Mouse (Mus musculus) intestine, embryonic 15.5 days (tissue): ENCODE data around the gene 6030458C11Rik. TPM values are rescaled to one million over a fixed set of nuclear protein-coding genes. Genes with fewer than 3 reads are reported as not detected.

Experiments used
- ATAC-seq: fragments of 200-750 bp; cut with Nextera tagmentation; 2 replicates; pipeline ENCODE4 v1.8.0; 2017; ENCODE audit warnings: moderate TSS enrichment, moderate library complexity
- H3K27ac ChIP-seq: fragments of 300-500 bp; sonication (generic); 2 replicates; pipeline ENCODE4 v1.5.1; 2015; ENCODE audit warnings: mild to moderate bottlenecking, inconsistent platforms
- H3K27me3 ChIP-seq: fragments of 300-500 bp; sonication (generic); replicated peaks from 2 replicates; pipeline ENCODE4 v1.6.1; 2015; ENCODE audit warnings: inconsistent platforms
- H3K36me3 ChIP-seq: fragments of 300-500 bp; sonication (generic); 2 replicates; pipeline ENCODE4 v1.6.1; 2015; ENCODE audit warnings: inconsistent platforms
- H3K4me1 ChIP-seq: fragments of 300-500 bp; sonication (generic); replicated peaks from 2 replicates; pipeline ENCODE4 v1.6.1; 2015; ENCODE audit warnings: inconsistent platforms
- H3K4me2 ChIP-seq: fragments of 300-500 bp; sonication (generic); replicated peaks from 2 replicates; pipeline ENCODE4 v1.6.1; 2015; ENCODE audit warnings: mild to moderate bottlenecking, inconsistent platforms
- H3K4me3 ChIP-seq: fragments of 300-500 bp; sonication (generic); replicated peaks from 2 replicates; pipeline ENCODE4 v1.5.1; 2015; ENCODE audit warnings: inconsistent platforms
- H3K9ac ChIP-seq: fragments of 300-500 bp; sonication (generic); 2 replicates; pipeline ENCODE4 v1.6.1; 2015; ENCODE audit warnings: inconsistent platforms
- H3K9me3 ChIP-seq: fragments of 300-500 bp; sonication (generic); 2 replicates; pipeline ENCODE4 v1.6.1; 2016; ENCODE audit warnings: inconsistent platforms
- WGBS: fragments of 180-500 bp; shearing (Covaris S2); methylation state at CpG from one replicate; pipeline ENCODE4 v1.1.7; 2015; 5-methylcytosine and 5-hydroxymethylcytosine counted together
- polyA plus RNA-seq: library from polyadenylated mRNA; unstranded; fragments of >200 nt; fragmentation: Nextera tagmentation; extraction: Ambion mirVana; gene quantifications from 2 replicates; pipeline ENCODE4 v1.2.1, GENCODE M21; 2015

6030458C11Rik gene
- polyA plus RNA-seq, 1 experiment from 2014 or later = 30.5 TPM

DNA sequence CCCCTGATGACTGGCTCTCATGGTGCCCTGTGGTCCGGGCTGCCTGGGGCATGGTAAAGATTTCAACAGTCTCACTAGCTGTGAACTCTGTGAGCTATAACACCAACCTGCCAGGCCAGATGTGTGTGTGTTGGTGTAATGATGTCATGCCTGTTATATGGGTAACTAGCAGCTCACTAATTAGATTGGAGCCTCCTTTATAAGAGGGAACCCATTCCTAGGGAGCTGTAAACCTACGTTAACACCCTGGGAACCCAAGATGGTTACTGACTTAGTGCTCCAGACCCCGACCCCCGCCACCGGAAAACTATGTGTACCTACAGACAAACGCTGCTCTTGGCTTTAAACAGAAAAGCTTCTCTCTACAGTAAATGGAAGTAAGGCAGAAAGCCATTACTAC is 43.2 kb downstream of the 6030458C11Rik start:
- H3K27me3 ChIP-seq = no peaks in the 10 kb centered on the region
- H3K4me3 ChIP-seq = no peak overlapping the region
- H3K9me3 ChIP-seq = no peaks in the 10 kb centered on the region
- H3K36me3 ChIP-seq = no peaks in the 10 kb centered on the region
- H3K27ac ChIP-seq = no peak overlapping the region
- H3K4me2 ChIP-seq = no peak overlapping the region
- H3K4me1 ChIP-seq = no peaks in the 10 kb centered on the region
- no peak for ATAC-seq
- WGBS = 72% methylated on average over 6 of the region's 6 CpGs
- no peak overlapping the region for H3K9ac ChIP-seq

DNA sequence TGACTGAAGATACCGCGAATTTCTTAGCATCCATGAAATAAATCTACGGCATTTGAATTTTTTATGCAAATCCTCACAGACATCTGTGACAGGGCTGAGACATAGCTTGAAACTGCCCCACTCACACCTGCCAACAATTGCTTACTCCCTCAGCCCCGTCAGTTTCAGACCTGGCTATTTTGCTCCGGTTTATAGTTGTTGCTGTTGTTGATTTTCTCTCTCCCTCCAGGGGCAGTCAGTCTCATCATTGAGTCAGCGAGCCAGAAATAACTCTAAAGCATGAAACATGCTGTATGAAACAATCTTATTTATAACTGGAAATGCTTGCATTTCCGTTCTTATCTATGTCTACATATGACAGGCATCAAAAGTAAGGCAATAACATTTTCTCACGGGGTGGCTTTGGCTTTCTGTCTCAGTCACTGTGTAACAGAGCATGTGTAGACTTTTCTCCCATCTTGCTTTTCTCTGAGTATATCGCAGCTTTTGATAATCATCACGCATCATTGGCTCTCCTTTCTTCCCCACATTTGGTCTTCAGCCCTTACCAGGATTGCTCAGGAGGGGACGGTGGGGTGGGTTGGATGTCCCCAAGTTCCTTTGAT is 50.2 kb downstream of the 6030458C11Rik start:
- no peak overlapping the region for H3K9ac ChIP-seq
- H3K27me3 ChIP-seq = no peaks in the 10 kb centered on the region
- no peaks in the 10 kb centered on the region for H3K4me1 ChIP-seq
- H3K9me3 ChIP-seq = no peaks in the 10 kb centered on the region
- H3K36me3 ChIP-seq = no peaks in the 10 kb centered on the region
- 82% methylated on average over 11 of the region's 11 CpGs for WGBS
- H3K27ac ChIP-seq = no peak overlapping the region
- H3K4me2 ChIP-seq = no peak overlapping the region
- no peak overlapping the region for H3K4me3 ChIP-seq
- ATAC-seq = no peak

DNA sequence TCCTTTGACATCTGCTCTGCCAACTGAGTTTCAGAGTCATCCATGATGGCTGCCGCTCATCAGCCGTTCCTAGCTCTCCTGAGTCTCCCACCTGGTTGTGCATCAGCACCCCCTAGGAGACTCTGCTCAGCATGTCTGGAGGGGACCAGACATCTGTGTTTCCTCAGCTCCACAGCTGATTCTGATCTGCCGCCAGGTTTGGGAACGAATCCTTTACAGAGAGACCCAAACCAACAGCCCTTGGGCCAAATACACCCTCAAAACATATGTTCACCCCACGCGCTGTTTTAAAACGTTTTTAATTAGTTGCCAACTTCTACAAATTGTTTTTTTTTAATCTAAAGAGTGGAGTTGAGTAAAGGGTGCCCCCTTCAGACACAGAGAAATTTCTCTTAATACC is 53.5 kb downstream of the 6030458C11Rik start:
- Histone ChIP-seq H3K4me2 (no peak overlapping the region), H3K4me1 (no peaks in the 10 kb centered on the region), H3K9ac (no peak overlapping the region), H3K4me3 (no peak overlapping the region), H3K9me3 (no peaks in the 10 kb centered on the region), H3K27ac (no peak overlapping the region), H3K27me3 (no peaks in the 10 kb centered on the region), H3K36me3 (no peaks in the 10 kb centered on the region)
- ATAC-seq = no peak
- 76% methylated on average over 7 of the region's 7 CpGs for WGBS

DNA sequence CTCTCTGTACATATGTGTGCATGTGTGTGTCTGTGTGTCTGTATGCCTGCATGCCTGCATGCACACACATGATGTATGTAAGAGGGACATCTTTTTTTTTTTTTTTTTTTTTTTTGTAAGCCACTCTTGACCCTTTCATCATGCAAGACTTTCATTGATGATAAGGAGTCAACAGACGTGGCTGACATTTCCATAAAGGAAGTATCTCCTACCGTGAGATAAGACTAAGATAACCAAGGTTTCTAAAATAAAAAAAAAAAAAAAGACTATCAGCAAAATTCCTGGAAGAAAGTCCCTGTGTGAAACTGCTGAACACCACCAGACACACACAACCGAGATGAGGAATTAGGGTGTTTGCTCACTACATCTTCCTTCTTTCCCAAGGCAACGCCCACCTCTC is 57.6 kb downstream of the 6030458C11Rik start:
- no peaks in the 10 kb centered on the region for H3K9me3 ChIP-seq
- no peak overlapping the region for H3K4me3 ChIP-seq
- no peak overlapping the region for H3K27ac ChIP-seq
- H3K9ac ChIP-seq = no peak overlapping the region
- H3K4me2 ChIP-seq = no peak overlapping the region
- H3K36me3 ChIP-seq = no peaks in the 10 kb centered on the region
- H3K27me3 ChIP-seq = no peaks in the 10 kb centered on the region
- ATAC-seq = no peak
- 63% methylated on average over 4 of the region's 4 CpGs for WGBS
- H3K4me1 ChIP-seq = no peaks in the 10 kb centered on the region

DNA sequence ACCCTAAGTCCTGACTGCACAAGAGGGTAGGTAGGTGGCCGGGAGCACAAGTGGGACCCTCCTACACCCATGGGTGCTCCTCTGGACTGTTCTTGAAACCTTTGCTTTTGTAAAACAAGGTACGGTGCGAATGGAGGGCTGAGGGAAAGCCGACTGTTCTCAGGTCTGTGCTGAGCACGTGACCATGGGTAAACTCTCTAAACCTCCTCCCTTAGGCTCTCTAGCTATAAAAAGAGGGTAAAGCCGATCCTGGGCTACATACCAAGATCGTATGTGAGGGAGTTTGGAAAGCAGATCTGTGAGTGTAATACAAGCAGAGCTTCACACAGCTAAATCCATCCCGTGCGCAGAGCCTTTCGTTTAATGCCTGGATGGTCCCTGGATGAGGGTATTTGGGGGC is 61.3 kb downstream of the 6030458C11Rik start:
- H3K27me3 ChIP-seq = no peaks in the 10 kb centered on the region
- no peak overlapping the region for H3K9ac ChIP-seq
- no peaks in the 10 kb centered on the region for H3K9me3 ChIP-seq
- H3K4me2 ChIP-seq = no peak overlapping the region
- ATAC-seq = no peak
- no peaks in the 10 kb centered on the region for H3K4me1 ChIP-seq
- no peak overlapping the region for H3K27ac ChIP-seq
- H3K36me3 ChIP-seq = no peaks in the 10 kb centered on the region
- no peak overlapping the region for H3K4me3 ChIP-seq
- WGBS = 62% methylated on average over 10 of the region's 10 CpGs

DNA sequence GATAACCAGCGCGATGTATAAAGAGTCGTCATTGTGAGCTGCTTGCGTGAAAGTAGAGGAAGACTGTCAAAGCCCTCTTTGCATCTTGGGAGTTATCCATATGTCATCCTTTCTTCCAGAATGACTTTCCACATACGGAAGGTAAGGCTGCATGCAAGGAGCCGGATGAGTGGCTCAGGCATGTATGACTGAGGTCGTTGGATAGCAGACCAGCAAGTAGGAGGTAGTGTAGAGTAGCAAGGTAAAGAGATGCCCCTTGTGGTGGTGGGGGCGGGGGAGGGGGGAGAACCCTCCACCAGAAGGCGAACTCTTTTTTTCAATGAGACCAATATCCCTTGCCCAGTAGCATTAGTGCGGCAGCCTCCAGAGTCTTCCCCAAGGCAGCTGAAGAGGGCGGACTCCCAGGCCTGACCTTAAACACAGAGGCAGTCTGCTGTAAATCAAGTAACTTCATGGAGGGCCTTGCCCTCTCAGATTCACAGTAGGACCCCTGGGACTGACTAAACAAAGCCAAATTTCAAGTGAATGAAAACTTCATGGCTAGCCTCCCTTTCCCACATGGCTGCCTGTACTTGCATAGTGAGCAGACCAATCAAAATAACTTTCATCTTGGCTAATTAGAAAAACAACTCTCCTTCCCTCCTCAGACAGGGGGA is 62.1 kb downstream of the 6030458C11Rik start:
- no peak for ATAC-seq

DNA sequence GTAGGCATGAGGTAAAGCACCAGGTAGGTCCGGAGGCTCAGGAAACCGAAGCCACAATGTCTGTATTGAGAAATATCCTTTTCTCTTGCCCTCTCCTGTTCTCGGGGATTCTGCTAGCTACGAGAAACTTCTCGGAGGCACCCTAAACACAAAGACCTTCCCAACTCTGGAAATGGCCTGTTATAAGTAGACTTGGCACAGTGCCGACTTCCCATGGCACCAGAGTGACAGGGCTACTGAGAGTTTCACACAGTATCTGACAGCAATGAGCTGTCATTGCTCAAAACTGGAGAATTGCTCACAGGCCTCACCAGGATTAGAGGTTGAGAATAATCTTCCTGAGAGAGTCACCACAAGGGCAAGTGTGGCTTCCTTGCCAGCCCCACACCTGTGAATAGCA is 63.7 kb downstream of the 6030458C11Rik start:
- H3K4me3 ChIP-seq = no peak overlapping the region
- no peak for ATAC-seq
- no peak overlapping the region for H3K9ac ChIP-seq
- H3K9me3 ChIP-seq = no peaks in the 10 kb centered on the region
- no peaks in the 10 kb centered on the region for H3K4me1 ChIP-seq
- 83% methylated on average over 6 of the region's 6 CpGs for WGBS
- no peak overlapping the region for H3K27ac ChIP-seq
- no peak overlapping the region for H3K4me2 ChIP-seq
- H3K36me3 ChIP-seq = no peaks in the 10 kb centered on the region
- no peaks in the 10 kb centered on the region for H3K27me3 ChIP-seq

More for the DNA sequence above, 62.1 kb downstream of the 6030458C11Rik start:
- H3K4me3 ChIP-seq = no peak overlapping the region
- no peaks in the 10 kb centered on the region for H3K4me1 ChIP-seq
- H3K36me3 ChIP-seq = no peaks in the 10 kb centered on the region
- no peaks in the 10 kb centered on the region for H3K27me3 ChIP-seq
- WGBS = 69% methylated on average over 11 of the region's 11 CpGs
- no peak overlapping the region for H3K27ac ChIP-seq
- no peak overlapping the region for H3K9ac ChIP-seq
- no peak overlapping the region for H3K4me2 ChIP-seq
- no peaks in the 10 kb centered on the region for H3K9me3 ChIP-seq

DNA sequence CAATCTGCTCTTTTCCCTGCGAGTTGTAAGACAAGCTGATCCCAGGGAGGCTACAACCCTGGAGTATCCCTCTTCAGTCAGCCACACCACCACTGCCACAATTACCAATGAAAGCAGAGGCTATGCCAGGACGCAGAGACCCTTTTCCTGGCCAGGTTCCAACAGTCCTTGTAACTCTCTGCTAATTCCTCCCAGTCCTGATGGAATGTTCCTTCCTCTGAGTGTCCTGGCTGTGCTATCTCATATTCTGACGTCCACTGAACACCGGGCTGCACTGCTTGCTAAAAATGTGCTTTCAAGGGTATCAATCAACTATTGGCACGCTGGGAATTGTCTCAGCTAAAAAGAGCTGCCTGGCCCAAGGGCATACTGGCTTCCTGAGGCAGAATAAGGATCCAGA is 66.0 kb downstream of the 6030458C11Rik start:
- 43% methylated on average over 5 of the region's 5 CpGs for WGBS
- Histone ChIP-seq H3K27me3 (no peaks in the 10 kb centered on the region), H3K9me3 (no peaks in the 10 kb centered on the region), H3K27ac (no peak overlapping the region), H3K4me2 (no peak overlapping the region), H3K9ac (no peak overlapping the region), H3K4me1 (no peaks in the 10 kb centered on the region), H3K4me3 (no peak overlapping the region), H3K36me3 (no peaks in the 10 kb centered on the region)
- no peak for ATAC-seq

Other genes with a start within 250 kb of the 6030458C11Rik start
- 13.7 and 14.3 TPM in 2 replicates for gene Pdzd2, start 84.7 kb downstream of the 6030458C11Rik start, polyA plus RNA-seq
- 28.3 and 29.9 TPM in 2 replicates for gene Drosha, start 166 bp upstream of the 6030458C11Rik start, polyA plus RNA-seq